Mouse (Mus musculus) E14TG2a.4 (cell line): Measurements from ENCODE around the gene Ascc1.

ENCODE experiments used
- CTCF ChIP-seq: conservative IDR thresholded peaks from 2 replicates; pipeline ENCODE4 v1.5.1; 2014; ENCODE audit warnings: low read length
- NANOG ChIP-seq: IDR thresholded peaks from 2 replicates; pipeline ENCODE4 v1.6.1; 2014; ENCODE audit warnings: borderline replicate concordance, low read length, mixed read lengths
- POU5F1 ChIP-seq: IDR thresholded peaks from 2 replicates; pipeline ENCODE4 v1.6.1; 2014; ENCODE audit warnings: low read length, borderline replicate concordance

DNA sequence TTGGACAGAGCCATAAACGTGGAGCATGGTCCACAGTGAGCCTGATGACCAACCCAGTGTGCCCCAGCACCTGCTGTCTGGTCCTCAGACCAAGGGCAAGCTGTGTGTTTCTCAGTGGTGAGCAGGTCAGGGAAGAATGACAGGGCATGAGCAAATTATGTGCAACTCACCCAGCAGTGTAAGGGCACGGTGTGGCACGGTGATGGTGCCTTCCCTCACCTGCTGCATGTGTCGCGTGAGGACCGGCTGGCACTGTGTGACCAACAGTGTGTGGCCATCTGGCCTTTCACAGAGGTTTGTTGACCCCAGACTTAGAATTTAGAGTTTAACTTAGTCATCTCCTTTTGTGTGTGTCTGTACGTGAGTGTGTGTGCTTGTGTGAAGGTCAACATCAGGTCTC, 74.6 kb downstream of the Ascc1 start:
- TF ChIP-seq CTCF (no peak), NANOG (no peak), POU5F1 (no peak)
